Mouse (Mus musculus) mesoderm, embryonic 11.5 days (tissue): ENCODE measurements around the gene Gm5485.

ENCODE experiments used
- DNase-seq: peaks from one replicate; pipeline ENCODE4 v3.0.0-alpha.2; 2012; ENCODE audit warnings: low read depth, low spot score

Gene Gm5485

DNA sequence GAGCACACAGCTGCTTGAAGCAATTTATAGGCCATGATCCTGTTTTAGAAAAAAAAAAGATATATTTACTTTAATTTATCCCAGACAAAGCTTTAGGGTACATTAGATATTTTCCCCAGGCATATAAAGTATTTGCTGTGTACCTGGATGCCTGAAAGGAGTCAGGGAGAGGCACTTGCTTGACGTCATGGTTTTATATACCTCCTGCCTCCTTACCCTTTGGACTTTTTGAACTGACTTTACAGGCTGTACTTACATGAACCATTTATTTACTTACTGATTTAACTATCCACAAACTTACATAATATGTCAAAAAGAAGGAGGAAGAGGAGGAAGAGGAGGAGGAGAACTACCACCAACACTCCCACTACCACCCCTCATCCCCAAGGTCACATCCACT, at the start of gene Gm5485:
Gene Gm5485, minus strand, starts transcription at position 171 of the 400 bp plus-strand sequence.
- DNase-seq: no peak

DNA sequence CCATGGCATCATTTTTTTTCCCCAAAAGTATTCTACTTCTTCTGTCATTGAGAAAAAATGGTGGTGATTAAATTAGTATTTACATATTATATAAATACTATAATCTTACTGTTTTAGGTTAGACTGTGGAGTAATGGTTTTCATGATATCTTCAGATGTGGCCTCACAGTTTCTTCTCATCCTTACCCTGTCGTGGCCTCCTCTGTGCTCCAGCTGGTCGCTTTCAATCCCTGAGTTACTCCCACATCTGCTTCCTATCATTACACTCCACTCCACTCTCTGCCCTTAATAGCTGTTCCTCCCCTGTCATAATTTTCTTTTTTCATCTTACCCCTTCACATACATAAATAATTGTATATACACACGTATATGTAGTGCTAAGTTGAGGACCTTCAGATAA, 41.0 kb upstream of the Gm5485 start:
- DNase-seq: no peak

GRCm38 (mm10) chr16:48446161-48446925, 34.1 kb upstream of the Gm5485 start:
- no peak for DNase-seq

DNA sequence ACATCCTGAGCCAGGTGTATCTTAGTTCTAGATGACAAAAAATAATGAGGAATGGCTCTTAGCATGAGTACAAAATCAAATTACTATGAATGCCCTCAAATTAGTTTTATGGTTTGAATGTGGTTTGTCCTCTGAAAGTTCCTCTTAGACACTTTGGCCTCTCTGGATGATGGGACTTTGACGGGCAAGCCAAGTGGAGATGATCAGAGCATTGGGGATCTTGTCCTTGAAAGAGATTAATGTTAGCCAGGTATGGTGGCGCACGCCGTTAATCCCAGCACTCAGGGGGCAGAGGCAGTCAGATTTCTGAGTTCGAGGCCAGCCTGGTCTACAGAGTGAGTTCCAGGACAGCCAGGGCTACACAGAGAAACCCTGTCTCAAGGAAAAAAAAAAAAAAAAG, 32.4 kb upstream of the Gm5485 start:
- no peak for DNase-seq

DNA sequence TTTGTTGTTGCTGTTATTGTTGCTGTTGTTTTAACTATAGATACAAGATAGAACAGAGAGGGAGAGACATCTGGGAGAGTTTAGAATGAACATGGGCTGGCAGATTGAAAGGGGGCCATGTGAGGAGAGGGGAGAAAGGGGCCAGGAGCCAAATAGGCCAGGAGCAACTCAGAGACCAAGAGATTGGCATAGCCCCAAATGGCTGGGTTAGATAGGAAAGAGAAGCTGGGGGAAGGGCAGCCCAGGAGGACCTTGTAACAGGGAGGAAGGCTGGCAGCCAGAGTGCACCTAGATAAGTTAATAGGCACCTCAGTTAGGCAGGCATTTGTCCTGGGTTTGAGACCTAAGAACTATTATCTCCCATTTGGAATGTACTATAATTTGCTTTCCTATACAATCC, 25.3 kb upstream of the Gm5485 start:
- DNase-seq: no peak

DNA sequence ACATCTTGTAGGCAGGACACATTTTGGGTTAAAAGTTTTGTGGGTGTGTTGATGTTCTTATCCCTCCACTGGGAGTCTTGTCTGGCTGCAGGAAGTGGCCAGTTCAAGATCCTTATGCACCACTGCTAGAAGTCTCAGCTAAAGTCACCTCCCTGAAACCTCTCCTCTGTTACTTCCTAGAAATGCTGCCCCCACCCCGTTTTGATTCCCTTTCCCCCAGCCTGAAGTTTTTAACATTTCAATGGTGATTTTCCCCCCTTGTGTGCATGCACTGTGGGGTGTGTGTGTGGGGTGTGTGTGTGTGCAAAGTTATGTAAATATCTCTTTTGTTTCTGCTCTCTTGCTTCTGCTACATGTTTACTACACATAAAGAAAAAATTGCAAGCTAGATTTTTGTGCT, 23.2 kb upstream of the Gm5485 start:
- DNase-seq: no peak

- DNase-seq: no peak
Observed at GRCm38 (mm10) chr16:48431027-48431426, 18.8 kb upstream of the Gm5485 start, which contains the start of gene Morc1. TSS of gene Morc1 (plus strand) at chr16:48431237.

DNA sequence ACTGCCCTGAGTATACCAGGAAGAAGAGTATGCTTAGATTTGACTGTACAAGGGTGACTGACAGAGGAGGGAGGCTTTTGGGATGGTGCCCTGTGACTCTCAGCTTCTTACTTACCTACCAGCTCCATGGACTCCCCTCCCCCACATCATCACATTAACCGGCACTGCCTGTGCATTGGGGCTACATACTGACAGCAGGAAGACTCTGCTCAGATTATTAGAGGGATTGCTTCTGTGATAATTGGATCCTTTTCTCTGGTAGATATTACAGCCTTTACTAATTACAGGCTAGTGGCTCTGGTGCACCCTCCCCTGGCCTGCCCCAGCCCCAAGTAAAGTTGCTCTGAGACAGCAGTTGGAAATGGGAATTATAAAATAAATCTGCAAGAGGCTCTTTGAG, 17.2 kb upstream of the Gm5485 start:
- no peak for DNase-seq

DNA sequence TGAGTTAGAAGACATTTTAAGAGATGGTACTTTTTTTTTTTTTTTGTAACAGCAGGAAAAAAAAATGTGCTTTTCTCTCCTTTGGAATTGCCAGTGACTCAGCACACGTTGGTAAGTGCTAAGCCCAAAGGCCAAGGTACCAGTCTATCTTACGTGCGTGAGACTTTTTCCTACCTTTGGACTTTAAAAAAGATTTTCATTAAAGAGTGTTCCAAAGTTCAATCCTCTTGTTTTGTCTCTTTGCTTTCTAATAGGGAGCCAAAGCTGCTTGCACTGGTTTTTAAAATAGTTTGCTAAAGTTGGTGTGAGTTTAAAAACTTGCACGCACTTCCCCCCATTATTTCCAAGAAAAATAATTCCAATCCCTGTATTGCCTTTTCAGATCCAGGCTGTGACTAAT, 11.9 kb upstream of the Gm5485 start:
- no peak for DNase-seq

GRCm38 (mm10) chr16:48422501-48422900, 10.3 kb upstream of the Gm5485 start:
- DNase-seq: no peak

GRCm38 (mm10) chr16:48419035-48419434, 6.8 kb upstream of the Gm5485 start:
- DNase-seq: no peak

DNA sequence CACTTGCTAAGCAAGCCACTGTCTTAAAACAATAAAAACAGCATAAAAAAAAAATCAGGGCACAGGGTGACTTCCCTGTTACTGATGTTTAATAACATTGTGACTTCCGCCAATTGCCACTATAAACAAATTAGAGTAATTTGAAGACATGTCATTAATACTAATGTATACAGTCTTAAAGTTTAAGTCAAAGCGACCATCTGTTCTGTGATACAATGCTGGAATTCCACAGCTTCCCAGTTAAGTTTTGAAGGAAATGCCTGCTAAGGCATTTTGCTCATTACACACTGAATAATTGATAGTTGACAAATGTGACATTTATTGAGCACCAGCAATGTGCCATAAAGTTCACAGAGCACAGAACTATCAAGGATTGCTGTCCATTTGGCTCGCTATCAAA, 6.3 kb upstream of the Gm5485 start:
- no peak for DNase-seq

GRCm38 (mm10) chr16:48410125-48410524, 2.1 kb downstream of the Gm5485 start:
- no peak for DNase-seq

GRCm38 (mm10) chr16:48409580-48409979, 2.6 kb downstream of the Gm5485 start:
- peak; percentile 27 for DNase-seq

DNA sequence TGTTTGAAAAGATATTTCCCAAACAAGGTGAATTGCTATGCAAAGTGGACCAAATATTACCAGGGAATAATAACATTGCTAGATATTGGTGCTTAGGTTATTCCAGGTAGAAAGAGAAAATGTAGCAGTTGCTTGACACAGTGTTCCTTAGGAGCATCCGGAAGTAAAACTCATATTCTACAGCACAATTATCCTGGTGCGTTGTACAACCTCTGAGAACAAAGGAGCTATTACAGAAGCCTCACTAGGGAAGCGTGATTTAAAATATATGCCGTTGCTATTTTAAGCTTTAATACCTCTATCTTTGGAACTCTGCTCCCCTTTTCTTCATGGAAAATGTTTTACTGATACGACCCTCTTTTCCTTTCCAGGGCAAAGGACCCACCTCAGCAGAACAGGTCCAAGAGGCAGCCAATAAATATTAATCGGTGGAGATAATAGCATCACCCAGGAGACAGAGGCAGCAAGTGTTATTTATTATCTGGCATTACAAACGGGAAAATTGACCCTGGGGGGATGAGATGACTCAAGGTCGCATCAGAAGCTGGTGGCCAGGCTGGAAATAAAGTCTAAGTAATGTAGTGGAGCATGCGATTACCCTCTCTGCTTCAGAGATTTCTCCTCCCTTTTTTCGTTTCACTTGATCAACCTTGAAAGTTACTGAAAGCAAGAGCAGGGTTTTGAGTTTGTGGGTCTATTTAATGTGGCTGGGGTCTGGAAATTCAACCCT, 6.4 kb downstream of the Gm5485 start:
- DNase-seq: peak; percentile 41

- DNase-seq: no peak
Observed at GRCm38 (mm10) chr16:48404009-48404408, 8.2 kb downstream of the Gm5485 start.

DNA sequence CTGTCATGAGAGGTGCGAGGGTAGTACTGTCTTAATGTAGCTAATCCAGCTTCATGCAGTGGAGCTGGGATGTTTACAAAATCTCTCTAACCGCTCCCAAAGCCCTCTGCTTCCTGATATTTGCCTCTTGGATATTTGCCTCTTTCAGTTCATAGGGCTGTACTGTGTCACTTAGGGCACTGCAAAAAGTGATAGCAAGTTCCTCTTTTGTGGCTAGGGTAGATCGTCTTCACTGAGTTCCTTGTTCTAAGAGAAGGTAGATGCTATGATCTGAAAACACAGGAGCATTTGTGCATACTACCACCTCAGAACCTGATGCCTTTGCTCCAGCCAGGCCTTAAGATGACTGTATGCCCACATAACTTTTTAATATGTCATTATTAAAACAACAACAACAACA, 8.8 kb downstream of the Gm5485 start:
- no peak for DNase-seq

- DNase-seq: no peak
Observed at GRCm38 (mm10) chr16:48402963-48403362, 9.3 kb downstream of the Gm5485 start.

- DNase-seq: no peak
Observed at GRCm38 (mm10) chr16:48395278-48395677, 16.9 kb downstream of the Gm5485 start.

- DNase-seq: no peak
Observed at GRCm38 (mm10) chr16:48386982-48387381, 25.2 kb downstream of the Gm5485 start.

- DNase-seq: no peak
Observed at GRCm38 (mm10) chr16:48383582-48384257, 28.5 kb downstream of the Gm5485 start.

DNA sequence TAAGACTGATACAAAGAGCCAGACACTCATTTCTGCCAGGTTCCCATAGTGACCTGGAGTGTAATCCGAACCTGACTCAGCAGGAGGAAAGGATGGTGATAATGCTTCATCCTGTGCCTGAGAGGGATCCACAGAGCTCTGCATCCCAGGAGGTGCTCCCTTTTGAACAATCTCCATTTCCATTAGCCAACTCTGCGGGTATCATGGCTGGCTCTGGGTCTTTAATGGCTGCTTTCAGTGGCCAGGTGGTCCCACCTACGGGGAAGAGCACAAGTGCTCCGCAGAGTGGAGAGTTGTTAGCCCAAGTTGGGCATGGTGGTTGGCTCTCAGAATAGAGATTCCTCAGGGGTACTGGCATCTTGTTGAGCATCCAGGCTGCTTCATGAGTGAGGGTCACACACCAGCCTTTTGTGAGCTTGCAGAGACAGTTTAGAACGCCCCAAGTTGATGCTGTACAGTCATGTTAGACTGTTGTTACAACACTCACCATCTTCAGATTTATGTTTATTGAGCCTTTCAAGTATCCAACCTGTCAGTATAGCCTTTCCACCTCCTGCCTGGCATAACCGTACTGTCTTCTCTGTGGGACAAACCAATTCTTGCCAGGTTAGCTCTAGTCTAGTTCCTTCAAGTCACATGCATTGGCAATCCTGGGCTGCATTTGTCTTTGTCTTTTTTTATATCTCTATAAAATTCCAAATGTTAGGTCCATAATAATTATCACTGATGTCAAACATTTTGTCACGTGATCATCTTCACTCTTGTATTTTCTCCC, 38.3 kb downstream of the Gm5485 start:
- no peak for DNase-seq
